Mouse (Mus musculus) layer of hippocampus, adult 9-10 months (tissue): Measurements from ENCODE around the gene Lrfn4.

Experiments used
- DNase-seq: peaks from one replicate; pipeline ENCODE4 v3.0.0; 2022; ENCODE audit warnings: low spot score

The Lrfn4 gene

DNA sequence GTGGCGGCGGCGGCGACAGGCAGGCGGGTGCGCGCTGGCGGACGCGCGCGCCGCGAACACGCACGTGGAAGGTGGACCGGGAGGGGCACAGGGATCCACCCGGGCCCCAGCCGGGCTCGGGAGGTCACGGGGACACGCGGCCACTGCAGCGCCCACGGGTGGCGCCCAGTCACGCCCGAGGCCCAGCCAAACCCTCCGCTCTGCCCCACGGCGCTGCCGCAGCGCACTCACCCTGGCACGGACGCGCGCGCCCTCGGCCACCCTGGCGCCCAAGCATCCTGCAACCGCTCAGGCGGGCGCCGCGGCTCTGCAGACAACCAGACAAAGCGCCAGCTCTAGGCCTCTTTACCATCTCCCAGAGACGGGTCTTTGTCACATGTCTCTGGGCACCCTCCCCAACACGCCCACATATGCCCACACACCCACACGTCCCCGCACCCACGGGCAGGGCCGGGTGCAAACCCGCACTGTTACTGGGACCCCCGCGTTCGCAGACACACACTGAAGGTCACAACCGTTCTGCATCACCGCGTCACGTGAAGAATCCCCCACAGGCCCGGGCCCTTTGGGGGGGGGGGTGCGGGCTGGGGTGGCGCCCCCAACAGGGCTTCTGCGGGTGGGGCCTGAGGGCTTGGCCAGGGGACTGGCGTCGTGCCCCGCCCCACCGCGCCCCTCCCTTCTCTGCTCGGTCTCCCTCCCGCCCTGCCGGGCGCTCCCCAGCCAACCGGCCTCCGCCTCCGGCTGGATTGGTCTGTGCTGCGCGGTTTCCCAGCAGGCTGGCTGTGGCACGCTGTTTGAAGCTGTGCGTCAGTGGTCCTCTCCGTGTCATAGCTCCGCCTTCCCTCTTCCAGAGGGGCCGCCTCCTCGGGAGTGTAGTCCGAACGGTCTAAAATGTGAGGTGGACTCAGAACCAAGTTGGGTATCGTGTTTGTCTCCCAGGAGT lies at the start of gene Lrfn4:
TSS of gene Lrfn4 (minus strand) at position 517 of the 943 bp plus-strand sequence.
- peak; percentile 49 for DNase-seq

DNA sequence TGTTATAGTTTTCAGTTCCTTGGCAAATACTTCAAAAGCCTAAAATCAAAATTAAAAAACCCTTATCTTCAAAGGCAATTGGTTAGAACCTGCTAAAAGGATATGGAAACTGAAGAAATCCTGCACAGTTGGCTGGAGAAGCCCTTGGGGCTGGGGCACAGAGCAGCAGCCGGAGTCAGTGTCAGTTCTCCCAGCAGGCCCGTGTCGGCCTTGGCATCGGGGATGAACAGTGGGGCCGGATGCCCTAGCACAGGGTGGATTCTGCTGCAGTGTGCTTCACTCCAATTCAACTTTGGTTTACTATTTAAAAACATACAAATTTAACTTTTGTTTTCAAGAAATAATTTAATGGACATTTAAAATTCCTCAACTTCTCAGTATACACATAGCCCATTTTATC lies 42.7 kb upstream of the Lrfn4 start:
- no peak for DNase-seq

- DNase-seq, result no peak
Observed at GRCm38 (mm10) chr19:4646917-4647492, 31.5 kb upstream of the Lrfn4 start.

DNA sequence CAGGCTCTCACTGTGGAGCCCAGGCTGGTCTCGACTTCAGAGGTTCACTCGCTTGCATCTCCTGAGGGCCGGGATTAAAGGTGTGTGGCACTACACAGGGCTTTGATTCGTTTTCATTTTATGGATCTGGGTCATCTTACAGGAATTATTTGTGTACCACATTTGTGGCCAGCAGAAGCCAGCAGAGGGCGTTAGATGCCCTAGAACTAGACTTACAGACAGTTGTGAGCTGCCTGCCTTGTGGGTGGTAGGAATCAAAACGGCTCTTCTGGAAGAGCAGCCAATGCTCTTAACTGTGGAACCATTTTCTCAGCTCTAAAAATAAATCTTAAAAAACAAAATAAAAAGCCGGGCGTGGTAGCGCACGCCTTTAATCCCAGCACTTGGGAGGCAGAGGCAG lies 28.8 kb upstream of the Lrfn4 start:
- peak; percentile 75 for DNase-seq

DNA sequence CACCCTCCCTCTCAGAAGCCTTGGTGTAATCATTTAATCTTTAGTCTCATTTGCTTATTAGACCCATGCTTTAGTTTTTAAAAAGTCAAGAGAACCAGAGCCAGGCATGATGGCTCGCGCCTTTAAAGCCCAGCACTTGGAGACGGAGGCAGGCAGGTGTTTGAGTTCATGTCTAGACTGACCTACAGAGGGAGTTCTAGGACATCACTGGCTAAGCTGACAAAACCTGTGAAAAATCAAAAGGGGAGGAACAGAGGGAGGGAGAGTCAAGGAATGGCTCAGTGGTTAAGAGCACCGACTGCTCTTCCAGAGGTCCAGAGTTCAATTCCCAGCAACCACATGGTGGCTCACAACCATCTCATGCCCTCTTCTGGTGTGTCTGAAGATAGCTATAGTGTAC lies 20.5 kb upstream of the Lrfn4 start:
- no peak for DNase-seq

DNA sequence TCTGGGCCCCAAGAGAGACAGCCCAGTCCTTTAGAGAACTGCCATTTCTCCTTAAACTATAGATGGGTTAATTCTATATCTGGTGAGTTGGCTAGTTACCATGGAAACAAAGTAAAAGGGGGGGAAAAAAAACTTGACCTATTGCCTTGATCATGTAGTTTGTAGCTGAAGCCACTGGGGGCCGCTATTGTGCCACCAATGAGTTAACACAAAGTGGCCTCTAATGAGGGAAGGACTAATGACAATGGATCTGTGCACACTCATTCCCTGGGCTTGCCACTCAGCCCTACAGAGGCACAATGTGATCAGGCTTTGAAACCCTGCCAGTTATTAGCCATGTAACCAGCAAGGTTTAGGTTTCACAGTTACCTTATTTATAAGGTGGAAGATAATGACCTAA lies 13.4 kb upstream of the Lrfn4 start:
- peak; percentile 44 for DNase-seq

DNA sequence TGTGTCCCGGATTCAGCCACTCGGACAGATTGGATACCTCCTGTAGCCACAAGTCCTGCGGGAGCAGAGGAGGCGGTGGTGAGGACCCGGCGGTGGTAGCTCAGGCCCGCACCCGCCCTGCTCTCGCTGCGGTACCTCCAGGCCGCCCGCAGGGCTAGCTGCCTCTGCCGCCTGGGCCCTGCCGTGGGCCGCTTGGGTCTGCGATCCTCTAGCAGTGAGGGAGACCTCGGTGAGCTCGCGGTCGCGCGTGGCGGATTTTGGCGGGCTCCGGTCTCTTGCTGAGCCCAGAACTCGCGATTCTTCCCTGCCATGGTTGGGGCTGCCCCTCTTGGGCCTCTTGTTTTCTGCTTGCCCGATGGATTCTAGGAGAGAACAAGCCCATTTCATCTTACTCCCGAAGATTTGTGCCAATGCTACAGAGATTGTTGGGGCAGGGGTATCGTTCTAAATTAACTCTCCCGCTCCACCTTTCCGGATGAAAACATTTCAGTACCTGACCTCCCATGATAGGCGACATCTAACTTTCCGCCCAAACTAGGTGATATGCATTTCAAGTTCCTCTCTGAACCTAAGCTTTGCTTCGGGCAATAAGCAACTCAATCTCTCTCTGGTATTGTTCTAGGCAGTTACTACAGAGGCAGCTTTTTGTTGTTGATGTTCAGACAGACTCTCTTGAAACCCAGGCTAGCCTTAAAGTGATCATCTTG lies 10.5 kb upstream of the Lrfn4 start:
- DNase-seq, result no peak

GRCm38 (mm10) chr19:4625179-4625828 lies 9.8 kb upstream of the Lrfn4 start, which contains the start of gene Rce1:
Gene Rce1, minus strand, starts transcription at chr19:4625641.
- DNase-seq, result peak; percentile 64

DNA sequence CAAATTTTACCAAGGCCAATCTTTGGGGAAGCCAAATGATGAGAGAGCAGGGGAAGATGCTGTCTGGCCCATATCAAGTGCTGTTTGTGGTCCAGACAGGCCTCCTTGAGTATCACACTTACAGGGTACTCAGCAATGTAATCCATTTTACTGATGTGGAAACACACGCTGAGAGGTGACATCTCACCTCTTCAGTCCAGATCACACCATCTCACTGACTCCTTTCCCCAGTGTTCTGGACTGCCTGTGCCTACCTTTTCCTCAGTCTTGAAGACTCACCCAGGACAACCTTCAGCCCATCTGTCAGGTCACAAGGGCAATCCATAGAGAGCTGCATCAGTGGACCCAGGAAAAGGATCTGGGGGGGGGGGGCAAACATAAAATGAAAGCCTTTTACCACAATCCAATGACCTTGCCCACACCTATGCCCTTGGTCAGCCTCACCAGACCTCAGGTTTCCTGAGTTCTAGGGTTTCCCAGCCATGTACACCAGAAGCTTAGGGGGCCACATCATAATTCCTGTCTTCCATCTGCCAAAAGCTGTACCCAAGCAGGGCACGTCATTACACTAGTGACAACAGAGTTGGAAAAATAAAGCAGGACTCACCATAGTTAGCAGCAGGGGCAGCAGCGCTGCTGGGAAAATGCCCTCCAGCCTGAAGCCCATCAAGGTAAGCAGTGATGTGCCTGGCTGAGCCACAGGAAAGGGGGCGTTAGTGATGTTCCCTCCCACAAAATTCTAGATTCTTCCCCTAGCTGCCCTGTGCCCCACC lies 9.1 kb upstream of the Lrfn4 start:
- DNase-seq, result no peak

- DNase-seq, result no peak
Observed at GRCm38 (mm10) chr19:4624006-4624405, 8.5 kb upstream of the Lrfn4 start.

GRCm38 (mm10) chr19:4623419-4623818 lies 8.0 kb upstream of the Lrfn4 start:
- no peak for DNase-seq

DNA sequence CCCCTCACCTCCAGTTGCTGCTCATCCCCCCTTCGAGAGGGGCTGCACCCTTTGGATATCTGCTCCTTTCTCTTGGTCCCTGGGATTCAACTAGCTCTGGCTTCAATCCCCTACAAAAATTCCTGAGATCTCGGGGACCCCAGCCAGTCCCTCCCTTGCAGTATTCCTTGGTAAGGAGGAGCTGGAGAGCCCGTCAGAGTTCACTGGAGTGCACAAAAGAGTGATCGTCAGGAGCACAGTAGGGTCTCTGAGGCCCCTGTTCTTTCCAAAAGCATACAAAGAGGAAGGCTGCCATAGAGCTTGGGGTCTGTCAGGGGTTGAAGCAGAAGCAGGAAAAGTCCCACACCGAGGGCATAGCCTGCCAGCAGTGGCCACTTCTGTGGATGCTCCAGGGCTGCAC lies 7.3 kb upstream of the Lrfn4 start:
- DNase-seq, result no peak

GRCm38 (mm10) chr19:4620721-4621120 lies 5.3 kb upstream of the Lrfn4 start:
- DNase-seq, result no peak

DNA sequence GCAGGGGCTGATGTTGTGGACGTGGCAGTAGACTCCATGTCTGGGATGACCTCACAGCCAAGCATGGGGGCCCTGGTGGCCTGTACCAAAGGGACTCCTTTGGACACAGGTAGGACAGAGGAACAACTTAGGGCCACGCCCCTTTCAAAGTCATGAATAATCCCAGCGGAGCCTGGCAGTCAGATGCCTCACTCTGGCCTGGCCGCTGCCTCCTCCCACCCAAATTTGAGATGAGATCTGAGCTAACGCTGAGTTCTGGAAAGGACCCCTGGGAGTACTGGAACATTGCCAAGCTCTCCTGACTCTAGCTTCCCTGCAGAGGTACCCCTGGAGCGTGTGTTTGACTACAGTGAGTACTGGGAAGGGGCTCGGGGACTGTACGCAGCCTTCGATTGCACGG lies 4.0 kb upstream of the Lrfn4 start:
- DNase-seq, result no peak

- DNase-seq, result no peak
Observed at GRCm38 (mm10) chr19:4618183-4618582, 2.7 kb upstream of the Lrfn4 start.

DNA sequence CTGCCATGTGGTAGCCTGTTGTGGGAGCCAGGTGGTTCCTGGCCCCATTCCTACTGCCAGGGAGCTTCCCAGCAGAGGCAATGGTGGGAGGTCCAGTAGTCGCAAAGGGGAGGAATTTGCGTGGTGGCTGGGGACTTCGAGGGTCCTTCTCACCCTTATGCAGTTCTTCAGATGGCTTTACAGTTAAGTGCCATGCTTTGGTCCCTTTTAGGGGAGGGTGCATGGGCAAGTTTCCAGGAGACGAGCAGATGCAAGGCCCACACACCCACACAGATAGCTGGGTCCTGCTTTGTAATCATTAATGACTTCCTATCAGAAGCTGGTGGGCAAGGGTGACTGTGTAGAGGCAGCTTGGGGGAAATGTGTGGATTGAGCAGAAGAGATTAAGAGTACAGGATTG lies 1.1 kb upstream of the Lrfn4 start:
- no peak for DNase-seq

DNA sequence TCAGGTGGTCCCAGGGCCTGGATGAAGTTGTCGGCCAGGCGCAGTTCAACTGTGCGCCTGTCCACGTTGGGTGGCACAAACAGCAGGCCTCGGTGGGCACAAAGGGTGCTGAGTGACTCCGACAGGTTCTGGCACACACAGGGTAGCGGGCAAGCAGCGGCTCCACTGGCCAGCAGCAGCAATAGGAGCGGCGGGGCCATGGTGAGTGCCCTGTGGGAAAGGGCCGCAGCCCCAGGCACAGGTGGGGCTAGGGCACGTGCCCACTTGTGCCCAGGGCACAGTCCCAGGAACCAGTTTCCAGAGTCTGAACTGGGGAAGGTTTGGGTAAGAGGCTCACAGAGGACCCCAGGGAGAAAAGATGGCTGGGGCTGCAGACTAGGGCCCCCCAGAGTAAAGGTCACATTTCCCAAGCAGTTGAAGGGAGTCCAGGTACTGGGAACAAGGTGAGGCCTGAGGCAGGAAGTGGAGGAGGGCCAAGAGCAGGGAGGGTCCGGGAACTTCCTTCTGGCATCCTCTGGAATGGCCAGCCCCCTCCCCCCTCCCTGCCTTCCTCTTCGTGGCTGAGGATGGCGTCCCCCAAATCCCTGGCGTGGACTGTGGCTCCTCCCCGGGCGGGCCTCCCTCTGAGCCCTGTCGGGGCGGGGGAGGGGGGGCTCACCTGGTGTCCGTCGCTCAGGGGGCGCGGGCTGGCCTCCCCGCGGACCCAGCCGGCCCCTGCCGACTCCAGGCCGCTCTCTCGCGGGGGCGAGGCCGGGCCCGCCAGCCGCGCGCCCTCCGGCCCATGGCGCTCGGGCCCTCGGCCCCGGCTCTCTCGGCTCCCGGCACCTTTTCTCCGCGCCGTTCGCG lies 939 bp downstream of the Lrfn4 start:
- DNase-seq, result no peak

GRCm38 (mm10) chr19:4613464-4614304 lies 1.8 kb downstream of the Lrfn4 start:
- no peak for DNase-seq

DNA sequence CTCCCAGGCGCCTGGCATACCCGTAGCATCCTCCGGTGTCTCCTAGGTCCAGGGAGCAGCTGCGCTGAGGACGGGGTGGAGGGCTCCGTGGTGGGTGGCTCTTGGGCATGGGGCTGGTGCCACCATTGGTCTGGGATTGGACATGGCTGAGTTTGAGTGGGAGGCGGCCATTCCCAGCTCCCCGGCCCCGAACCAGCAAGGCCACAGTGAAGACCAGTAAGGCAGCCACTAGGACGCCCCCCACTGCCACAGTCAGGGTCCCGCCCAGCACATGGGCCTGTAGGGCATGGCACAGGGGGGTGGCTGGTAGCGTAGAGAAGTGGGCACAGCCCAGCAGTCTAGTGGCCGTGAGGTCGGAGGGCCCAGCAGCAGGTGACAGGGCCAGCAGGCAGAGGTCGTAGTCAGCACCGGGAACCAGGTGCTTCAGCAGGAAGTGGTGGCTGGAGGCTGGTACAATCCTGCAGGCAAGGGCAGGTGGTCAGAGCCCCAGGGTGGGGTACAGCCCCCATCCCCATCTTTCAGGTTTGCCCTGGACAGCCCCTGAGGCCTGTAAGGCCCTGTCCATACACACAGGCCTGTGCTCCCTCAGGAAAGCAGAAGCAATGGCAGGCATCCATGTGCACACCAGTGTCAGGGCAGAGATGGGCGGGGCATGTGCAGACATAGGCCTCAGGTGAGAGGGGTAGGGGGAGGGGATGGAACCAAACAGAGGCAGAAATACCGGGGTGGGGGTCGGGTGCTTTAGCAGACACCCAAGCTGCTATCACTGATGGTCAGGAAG lies 3.1 kb downstream of the Lrfn4 start:
- no peak for DNase-seq
